Mouse (Mus musculus) kidney, adult 2 months (tissue): ENCODE measurements at regions not wholly inside any gene's neighbourhood (a gene's known extent, or its start where the extent isn't known, plus 50 kb on each side); places are given as distances from the start of the nearest gene placed in this dataset.

Experiments used
- DNase-seq: peaks from one replicate; pipeline ENCODE4 v3.0.0; 2021
- H3K27ac ChIP-seq: fragments of 200-500 bp; 2 replicates; pipeline ENCODE4 v1.5.1; 2012; ENCODE audit warnings: low read depth, low read length, control low read depth, inconsistent platforms; ENCODE audit not compliant: insufficient read depth
- H3K27me3 ChIP-seq: fragments of 200-500 bp; replicated peaks from 2 replicates; pipeline ENCODE4 v1.6.1; 2012; ENCODE audit warnings: mild to moderate bottlenecking, moderate library complexity, low read length, inconsistent platforms; ENCODE audit not compliant: control insufficient read depth, insufficient read depth
- H3K36me3 ChIP-seq: fragments of 200-500 bp; 2 replicates; pipeline ENCODE4 v1.6.1; 2012; ENCODE audit warnings: mild to moderate bottlenecking, moderate library complexity, low read length, inconsistent platforms; ENCODE audit not compliant: control insufficient read depth, insufficient read depth
- H3K4me1 ChIP-seq: fragments of 200-500 bp; 2 replicates; pipeline ENCODE4 v1.6.1; 2011; ENCODE audit warnings: low read length; ENCODE audit not compliant: control insufficient read depth, insufficient read depth
- H3K4me3 ChIP-seq: fragments of 200-500 bp; 2 replicates; pipeline ENCODE4 v1.5.1; 2011; ENCODE audit warnings: mild to moderate bottlenecking, low read depth, low read length, control low read depth; ENCODE audit not compliant: insufficient read depth
- CTCF ChIP-seq: fragments of 200-500 bp; conservative IDR thresholded peaks from 2 replicates; pipeline ENCODE4 v1.5.1; 2011; ENCODE audit warnings: low read depth, mild to moderate bottlenecking, control low read depth, low read length, moderate library complexity, mixed read lengths; ENCODE audit not compliant: insufficient read depth, insufficient read length
- POLR2A ChIP-seq: fragments of 200-500 bp; IDR thresholded peaks from one replicate; pipeline ENCODE4 v1.6.1; 2011; ENCODE audit warnings: low read depth, low read length, control low read depth
- WGBS: fragments of 180-500 bp; shearing (Covaris S2); methylation state at CpG from one replicate; pipeline ENCODE4 v1.1.7; 2018; 5-methylcytosine and 5-hydroxymethylcytosine counted together

- 28% methylated on average over 2 of the region's 2 CpGs for WGBS
- Histone ChIP-seq H3K27me3 (no peaks in the 10 kb centered on the region), H3K27ac (no peak overlapping the region), H3K4me1 (no peaks in the 10 kb centered on the region), H3K36me3 (no peaks in the 10 kb centered on the region), H3K4me3 (no peak overlapping the region)
- no peak for DNase-seq
- TF ChIP-seq CTCF = no peak
- no peak for TF ChIP-seq POLR2A
Measured at GRCm38 (mm10) chr1:82042051-82042432, 190.9 kb upstream of the Gm9747 start.

DNA sequence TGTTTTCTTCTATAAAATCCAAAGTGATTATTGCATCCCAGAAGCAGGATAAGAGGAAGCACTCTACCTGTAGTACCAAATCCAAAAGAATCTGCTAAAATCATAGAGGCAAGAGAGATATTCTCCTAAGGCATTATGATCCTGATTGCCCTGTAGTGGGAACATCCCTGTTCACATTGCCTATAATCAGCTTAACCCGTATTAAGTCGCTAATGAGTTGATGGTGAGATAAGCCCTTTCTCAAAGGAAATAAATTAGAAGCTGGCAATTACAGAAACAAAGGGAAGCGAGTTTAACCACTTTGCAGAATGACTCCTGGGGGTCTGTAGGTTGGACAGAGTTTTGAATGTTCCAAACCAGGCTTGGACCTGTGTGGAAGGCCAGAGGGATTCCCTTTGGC lies 190.4 kb upstream of the Gm9747 start:
- no peak overlapping the region for H3K27ac ChIP-seq

DNA sequence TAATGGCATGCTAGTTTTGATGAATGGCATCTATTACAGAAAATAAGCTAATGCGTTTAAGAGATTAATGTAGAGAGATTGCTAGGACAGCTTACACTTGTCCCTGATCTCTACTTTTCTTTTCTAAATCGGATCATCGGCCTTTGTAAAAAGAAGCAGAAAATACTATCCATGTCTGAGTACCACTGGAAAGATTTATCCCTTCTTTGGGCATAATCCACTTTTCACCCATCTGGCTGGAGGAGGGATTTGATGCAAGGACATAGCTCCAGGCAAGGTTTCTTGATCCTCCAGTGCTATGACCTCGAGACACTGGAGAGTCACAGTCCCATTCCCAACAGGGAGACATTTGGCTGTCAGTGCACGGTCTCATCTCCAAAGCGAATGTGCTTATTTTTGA lies 166.6 kb upstream of the Gm9747 start:
- Histone ChIP-seq H3K36me3 (no peaks in the 10 kb centered on the region), H3K27me3 (no peaks in the 10 kb centered on the region), H3K4me1 (no peaks in the 10 kb centered on the region), H3K27ac (no peak overlapping the region), H3K4me3 (no peak overlapping the region)
- TF ChIP-seq CTCF (no peak), POLR2A (no peak)
- no peak for DNase-seq
- 85% methylated on average over 6 of the region's 6 CpGs for WGBS

More for the DNA sequence above, 190.4 kb upstream of the Gm9747 start:
- H3K4me3 ChIP-seq = no peak overlapping the region
- WGBS = 65% methylated on average over 3 of the region's 3 CpGs
- no peaks in the 10 kb centered on the region for H3K4me1 ChIP-seq
- H3K36me3 ChIP-seq = no peaks in the 10 kb centered on the region
- TF ChIP-seq CTCF = no peak
- TF ChIP-seq POLR2A = no peak
- no peak for DNase-seq
- H3K27me3 ChIP-seq = no peaks in the 10 kb centered on the region

DNA sequence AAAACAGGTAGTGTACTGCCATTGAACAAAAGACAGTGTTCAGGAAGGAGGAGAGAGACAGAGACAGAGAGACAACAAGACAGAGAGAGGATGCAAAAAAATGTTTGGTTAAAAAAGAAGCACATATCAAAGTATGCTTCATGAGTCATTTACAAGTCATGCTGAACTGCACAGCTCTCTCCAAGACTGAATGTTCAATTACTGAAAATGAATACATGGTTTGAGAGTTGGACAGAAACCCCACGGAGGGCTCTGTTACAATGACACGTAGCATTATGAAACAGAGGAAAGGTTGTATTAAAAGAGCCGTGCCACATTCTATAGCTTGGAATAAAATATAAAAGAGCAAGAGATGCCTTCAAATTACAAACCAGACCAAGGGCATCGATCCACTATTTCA lies 164.3 kb upstream of the Gm9747 start:
- DNase-seq = no peak
- no peaks in the 10 kb centered on the region for H3K27me3 ChIP-seq
- H3K4me3 ChIP-seq = no peak overlapping the region
- H3K27ac ChIP-seq = no peak overlapping the region
- 86% methylated on average over 4 of the region's 4 CpGs for WGBS
- no peaks in the 10 kb centered on the region for H3K36me3 ChIP-seq
- TF ChIP-seq CTCF (no peak), POLR2A (no peak)
- no peaks in the 10 kb centered on the region for H3K4me1 ChIP-seq

GRCm38 (mm10) chr1:82070181-82071109 lies 162.5 kb upstream of the Gm9747 start:
- 77% methylated on average over 9 of the region's 9 CpGs for WGBS
- no peak for DNase-seq

DNA sequence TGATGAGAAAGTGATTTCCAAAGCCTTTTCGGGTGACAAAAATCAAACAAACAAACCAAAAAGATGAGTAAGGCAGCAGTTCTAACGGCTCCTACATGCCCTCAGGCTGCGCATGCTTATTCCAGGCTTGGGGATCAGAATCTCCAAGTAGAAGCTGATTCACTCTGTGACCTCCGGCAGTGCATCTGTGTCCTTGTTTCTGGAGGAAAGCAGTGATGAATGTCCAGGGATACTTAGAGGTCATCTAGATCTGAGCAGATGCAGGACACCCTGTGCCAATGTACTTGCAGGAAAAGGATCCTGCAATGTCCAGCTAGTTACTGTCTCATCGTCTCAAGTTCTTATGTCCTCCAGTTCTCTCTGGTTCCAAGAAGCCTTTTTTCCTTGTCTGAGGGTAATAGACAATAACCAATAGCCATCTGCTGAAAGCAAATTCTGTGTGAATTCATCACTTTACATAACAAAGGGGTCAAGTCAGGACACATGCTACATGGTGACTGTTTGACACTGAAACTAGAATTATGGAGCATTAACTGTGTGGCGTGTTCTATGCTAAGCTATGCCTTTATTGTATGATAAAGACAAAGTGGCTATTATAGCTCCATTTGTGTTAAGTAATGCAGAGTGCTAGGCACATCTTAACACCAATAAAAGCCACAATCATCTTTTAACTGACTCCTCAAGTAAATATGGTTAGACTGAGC lies 143.6 kb upstream of the Gm9747 start:
- DNase-seq = no peak
- no peak overlapping the region for H3K27ac ChIP-seq
- no peaks in the 10 kb centered on the region for H3K27me3 ChIP-seq
- no peak overlapping the region for H3K4me3 ChIP-seq
- 78% methylated on average over 6 of the region's 6 CpGs for WGBS
- no peaks in the 10 kb centered on the region for H3K36me3 ChIP-seq
- no peaks in the 10 kb centered on the region for H3K4me1 ChIP-seq
- no peak for TF ChIP-seq POLR2A
- no peak for TF ChIP-seq CTCF

More at GRCm38 (mm10) chr1:82070181-82071109, 162.5 kb upstream of the Gm9747 start:
- Histone ChIP-seq H3K4me1 (no peaks in the 10 kb centered on the region), H3K36me3 (no peaks in the 10 kb centered on the region), H3K4me3 (no peak overlapping the region), H3K27ac (no peak overlapping the region), H3K27me3 (no peaks in the 10 kb centered on the region)
- TF ChIP-seq CTCF (no peak), POLR2A (no peak)

GRCm38 (mm10) chr1:82095101-82095500 lies 137.8 kb upstream of the Gm9747 start:
- Histone ChIP-seq H3K27ac (no peak overlapping the region), H3K4me3 (no peak overlapping the region), H3K27me3 (no peaks in the 10 kb centered on the region), H3K36me3 (no peaks in the 10 kb centered on the region), H3K4me1 (no peaks in the 10 kb centered on the region)
- DNase-seq = peak; percentile 22
- 83% methylated on average over 2 of the region's 2 CpGs for WGBS
- no peak for TF ChIP-seq CTCF
- TF ChIP-seq POLR2A = no peak
